Mouse (Mus musculus) small intestine, adult 2 months (tissue): ENCODE data around the gene Tbc1d9b. TPM values are rescaled to one million over a fixed set of nuclear protein-coding genes. Genes with fewer than 3 reads are reported as not detected.

ENCODE experiments used
- H3K27ac ChIP-seq: fragments of 200-500 bp; 2 replicates; pipeline ENCODE4 v1.5.1; 2012; ENCODE audit warnings: low read depth, low read length, control low read depth, inconsistent platforms; ENCODE audit not compliant: insufficient read depth
- H3K27me3 ChIP-seq: fragments of 200-500 bp; 2 replicates; pipeline ENCODE4 v1.6.1; 2012; ENCODE audit warnings: mild to moderate bottlenecking, moderate library complexity, low read length, inconsistent platforms; ENCODE audit not compliant: control insufficient read depth, insufficient read depth
- H3K36me3 ChIP-seq: fragments of 200-500 bp; 2 replicates; pipeline ENCODE4 v1.6.1; 2012; ENCODE audit warnings: mild to moderate bottlenecking, low read length, control low read depth, inconsistent platforms; ENCODE audit not compliant: control insufficient read depth, insufficient read depth
- H3K4me1 ChIP-seq: fragments of 200-500 bp; 2 replicates; pipeline ENCODE4 v1.6.1; 2012; ENCODE audit warnings: low read length, inconsistent platforms, mixed read lengths; ENCODE audit not compliant: control insufficient read depth, insufficient read depth, insufficient read length
- H3K4me3 ChIP-seq: fragments of 200-500 bp; 2 replicates; pipeline ENCODE4 v1.5.1; 2012; ENCODE audit warnings: low read depth, mild to moderate bottlenecking, control low read depth, inconsistent platforms, low read length, moderate library complexity
- CTCF ChIP-seq: fragments of 200-500 bp; IDR thresholded peaks from 2 replicates; pipeline ENCODE4 v1.5.1; 2012; ENCODE audit warnings: low read depth, mild to moderate bottlenecking, control low read depth, inconsistent platforms, low read length, moderate library complexity, mixed read lengths; ENCODE audit not compliant: insufficient replicate concordance, insufficient read length; ENCODE audit errors: extremely low read depth
- POLR2A ChIP-seq: fragments of 200-500 bp; IDR thresholded peaks from 2 replicates; pipeline ENCODE4 v1.6.1; 2012; ENCODE audit warnings: low read depth, mild to moderate bottlenecking, control low read depth, inconsistent platforms, low read length, moderate library complexity
- WGBS: fragments of 180-500 bp; shearing (Covaris S2); methylation state at CpG from one replicate; pipeline ENCODE4 v1.1.7; 2018; 5-methylcytosine and 5-hydroxymethylcytosine counted together
- polyA plus RNA-seq: library from polyadenylated mRNA; depleted of rRNA; stranded (reverse); fragments of >200 nt; gene quantifications from 2 replicates; pipeline ENCODE4 v1.2.3, GENCODE M21; 2012

Gene Tbc1d9b
- polyA plus RNA-seq, 1 experiment: 31.5 TPM

GRCm38 (mm10) chr11:50203302-50203827, 72.2 kb downstream of the Tbc1d9b start:
- no peak overlapping the region for H3K4me3 ChIP-seq
- WGBS: 84% methylated on average over 9 of the region's 9 CpGs
- no peaks in the 10 kb centered on the region for H3K4me1 ChIP-seq
- no peak overlapping the region for H3K27ac ChIP-seq
- peaks cover 88% of the 10 kb centered on the region for H3K36me3 ChIP-seq
- H3K27me3 ChIP-seq: no peaks in the 10 kb centered on the region
- TF ChIP-seq POLR2A (no peak), CTCF (no peak)

DNA sequence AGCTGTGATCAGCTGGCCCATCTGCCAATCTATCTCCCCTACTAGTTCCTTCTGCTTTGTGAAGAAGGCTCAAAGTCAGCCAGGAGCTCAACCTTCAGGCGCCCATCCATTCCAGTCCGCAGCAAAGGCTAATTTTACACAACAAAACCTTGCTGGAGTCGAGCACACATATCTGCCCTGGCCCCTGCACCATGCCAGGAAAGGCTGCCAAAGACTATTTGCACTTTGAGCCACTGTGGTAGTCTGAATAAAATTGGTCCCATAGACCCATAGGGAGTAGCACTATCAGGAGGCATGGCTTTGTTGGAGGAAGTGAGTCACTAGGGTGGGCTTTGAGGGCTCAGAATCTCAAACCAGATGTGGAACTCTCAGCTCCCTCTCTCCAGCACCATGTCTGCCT, 74.2 kb downstream of the Tbc1d9b start:
- WGBS: 70% methylated on average over 3 of the region's 3 CpGs

GRCm38 (mm10) chr11:50206037-50206436, 74.8 kb downstream of the Tbc1d9b start:
- Histone ChIP-seq H3K4me1 (no peaks in the 10 kb centered on the region), H3K4me3 (no peak overlapping the region), H3K27ac (no peak overlapping the region), H3K27me3 (no peaks in the 10 kb centered on the region), H3K36me3 (peaks cover 66% of the 10 kb centered on the region)
- no peak for TF ChIP-seq POLR2A
- no peak for TF ChIP-seq CTCF
- WGBS: 58% methylated on average over 2 of the region's 2 CpGs

More for the DNA sequence above, 74.2 kb downstream of the Tbc1d9b start:
- H3K4me3 ChIP-seq: no peak overlapping the region
- no peak for TF ChIP-seq POLR2A
- TF ChIP-seq CTCF: no peak
- peaks cover 72% of the 10 kb centered on the region for H3K36me3 ChIP-seq
- no peaks in the 10 kb centered on the region for H3K4me1 ChIP-seq
- no peak overlapping the region for H3K27ac ChIP-seq
- H3K27me3 ChIP-seq: no peaks in the 10 kb centered on the region

DNA sequence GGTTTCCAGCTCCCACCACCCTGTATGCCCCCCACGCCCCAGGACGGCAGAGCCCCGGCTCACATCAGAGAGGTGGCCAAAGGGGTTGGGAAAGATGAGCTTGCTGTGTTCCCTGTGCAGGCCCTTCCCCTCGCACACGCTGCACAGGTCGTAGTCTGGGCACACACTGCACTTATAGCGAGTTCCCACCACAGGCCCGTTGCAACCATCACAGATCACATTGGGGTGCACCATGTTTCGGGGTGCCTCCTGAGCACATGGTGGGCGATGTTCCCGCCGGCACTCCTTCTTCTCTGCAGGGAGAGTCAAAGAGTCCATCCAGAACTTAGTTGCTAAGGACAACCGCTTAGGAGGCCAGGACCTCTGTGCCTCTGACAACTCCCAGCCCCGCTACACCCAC, 76.1 kb downstream of the Tbc1d9b start:
- Histone ChIP-seq H3K4me3 (no peak overlapping the region), H3K4me1 (peaks cover 5% of the 10 kb centered on the region; the same call in 1 of the 2 replicates), H3K27ac (no peak overlapping the region), H3K27me3 (no peaks in the 10 kb centered on the region), H3K36me3 (peaks cover 53% of the 10 kb centered on the region)
- 95% methylated on average over 14 of the region's 14 CpGs for WGBS
- TF ChIP-seq CTCF: no peak

DNA sequence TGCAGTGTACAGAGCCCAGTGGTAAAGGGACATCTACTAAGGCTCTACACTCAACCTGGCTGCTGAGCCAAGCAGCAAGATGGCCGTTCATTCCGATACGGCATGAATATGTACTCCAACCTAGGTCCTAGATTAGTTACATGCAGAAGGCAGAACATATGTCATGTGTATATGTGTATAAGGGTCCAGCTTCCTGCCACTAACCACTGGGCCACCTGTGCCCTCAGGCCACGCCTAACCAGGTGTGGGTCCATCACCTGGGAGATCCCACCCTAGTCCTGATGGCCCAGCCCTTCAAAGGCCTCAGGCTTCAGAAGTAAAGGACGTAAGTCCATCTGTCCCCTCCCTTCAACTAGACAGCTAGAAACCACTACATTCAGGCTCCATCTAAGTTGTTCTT, 76.8 kb downstream of the Tbc1d9b start:
- no peak overlapping the region for H3K4me3 ChIP-seq
- no peak overlapping the region for H3K27ac ChIP-seq
- TF ChIP-seq POLR2A (no peak), CTCF (no peak)
- WGBS: 94% methylated on average over 5 of the region's 5 CpGs
- H3K4me1 ChIP-seq: peaks cover 12% of the 10 kb centered on the region; the same call in 1 of the 2 replicates
- H3K36me3 ChIP-seq: peaks cover 46% of the 10 kb centered on the region
- no peaks in the 10 kb centered on the region for H3K27me3 ChIP-seq

DNA sequence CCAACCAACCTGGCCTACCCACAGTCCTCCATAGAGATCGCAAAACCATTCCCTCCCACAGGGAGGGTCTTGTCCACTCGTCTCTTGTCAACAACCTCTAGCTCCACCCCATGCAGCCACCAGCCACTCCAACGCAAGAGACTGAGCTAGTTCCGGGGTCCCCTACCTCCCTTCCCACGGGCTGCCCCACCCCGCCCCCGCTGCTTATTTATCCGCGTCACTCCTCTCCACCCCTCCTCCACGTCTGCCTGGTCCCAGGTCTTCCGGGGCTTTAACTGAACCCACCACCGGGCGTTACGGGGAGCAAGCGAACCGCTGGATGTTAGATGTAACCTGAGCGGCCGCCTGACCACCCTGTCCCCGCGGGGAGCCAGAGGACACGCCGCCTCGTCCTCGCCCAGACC, 78.9 kb downstream of the Tbc1d9b start:
- Histone ChIP-seq H3K27me3 (no peaks in the 10 kb centered on the region), H3K27ac (peak overlapping the region; percentile 95), H3K36me3 (peaks cover 29% of the 10 kb centered on the region), H3K4me1 (peaks cover 18% of the 10 kb centered on the region), H3K4me3 (peak overlapping the region; percentile 80)
- under 1% methylated on average over 24 of the region's 24 CpGs for WGBS
- no peak; the same call in 1 of the 2 replicates for TF ChIP-seq POLR2A
- TF ChIP-seq CTCF: no peak

DNA sequence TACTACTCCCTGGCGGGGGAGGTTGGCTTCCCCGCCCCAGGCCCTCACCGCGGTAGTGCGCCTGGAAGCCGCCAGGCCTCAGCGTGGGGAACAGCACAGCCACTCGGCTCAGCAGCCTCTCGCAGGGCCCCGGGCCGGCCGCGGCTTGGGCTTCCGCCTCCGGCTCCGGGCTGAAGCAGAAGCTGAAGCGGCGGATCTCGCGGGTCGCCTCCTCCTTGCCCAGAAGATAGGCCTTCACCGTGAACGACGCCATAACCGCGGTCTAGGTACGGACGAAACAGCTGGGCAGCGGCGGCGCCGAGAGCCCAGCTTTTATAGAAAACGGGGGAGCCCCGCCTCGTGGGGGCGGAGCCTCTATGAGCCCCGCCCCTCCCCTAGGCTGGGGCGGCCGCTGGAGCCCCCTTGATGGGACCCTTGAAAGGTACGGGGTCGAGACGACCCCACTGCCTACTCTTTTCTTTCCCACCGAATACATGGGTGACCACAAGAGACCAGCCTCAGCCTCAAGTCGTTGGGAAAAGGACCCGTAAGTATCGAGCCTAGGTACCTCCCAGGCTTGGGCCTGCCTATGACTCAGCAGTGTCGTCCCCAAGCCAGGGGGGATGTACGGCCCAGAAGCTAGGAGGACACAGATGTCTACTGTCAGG, 79.4 kb downstream of the Tbc1d9b start, which contains the start of the genes Sqstm1 and Mgat4b:
Gene Sqstm1 (minus strand): TSS at position 323 of the 647 bp plus-strand sequence.
Gene Mgat4b (plus strand): TSS at position 386 of the 647 bp plus-strand sequence.
- Histone ChIP-seq H3K27ac (peak within 1 kb of the TSS; percentile 95), H3K27me3 (no peaks in the 10 kb centered on the region), H3K4me3 (peak within 1 kb of the TSS; percentile 80), H3K36me3 (peaks cover 23% of the 10 kb centered on the region), H3K4me1 (peaks cover 18% of the 10 kb centered on the region)
- TF ChIP-seq CTCF: no peak
- peak; percentile 94 for TF ChIP-seq POLR2A
- WGBS: under 1% methylated on average over 48 of the region's 48 CpGs
